Mouse (Mus musculus): ENCODE data around the gene Rp9.

- TF ChIP-seq CTCF (IDR thresholded peaks at IDR 0.05; ENCODE audit: low read depth) (no peak), EP300 (IDR thresholded peaks at IDR 0.05; ENCODE audit: low read depth) (no peak)
These were observed 16.7 kb upstream of the Rp9 start for GRCm38 (mm10) chr9:22486211-22486610.
